Mouse (Mus musculus): ENCODE measurements around the gene Gnaq. TPM values are rescaled to one million over a fixed set of nuclear protein-coding genes. Genes with fewer than 3 reads are reported as not detected.
"Not testable (repeated sequence)": the region's sequence is repeated elsewhere in the genome, so short reads cannot be mapped to it uniquely, and the experiment has no call there.

The Gnaq gene
- polyA plus RNA-seq, 1 experiment from 2014 or later, result 5.3 TPM

- no peaks in the 10 kb centered on the region for H3K9me3 ChIP-seq (ENCODE audit: low read length)
- TF ChIP-seq EP300 (IDR thresholded peaks at IDR 0.05; ENCODE audit: low read depth) (no peak), CTCF (IDR thresholded peaks at IDR 0.05; ENCODE audit: low read depth) (no peak)
- DNase-seq (no peak), ATAC-seq (no peak)
- no peak overlapping the region for H3K27ac ChIP-seq (ENCODE audit: low read depth)
- H3K4me1 ChIP-seq (ENCODE audit: insufficient read depth), result no peaks in the 10 kb centered on the region; the same call in none of the 2 replicates
- no peak overlapping the region for H3K4me3 ChIP-seq (ENCODE audit: low read depth, low read length)
- H3K9ac ChIP-seq (replicated peaks), result no peak overlapping the region
- WGBS (ENCODE audit: insufficient replicate concordance), result 82% methylated on average over 4 of the region's 4 CpGs
- no peak overlapping the region for H3K4me2 ChIP-seq (ENCODE audit: low read depth, low read length)
- H3K27me3 ChIP-seq (ENCODE audit: insufficient read depth, low read length), result no peaks in the 10 kb centered on the region
- H3K36me3 ChIP-seq (replicated peaks; ENCODE audit: insufficient read depth, low read length), result no peaks in the 10 kb centered on the region
Observed at GRCm38 (mm10) chr19:16262340-16262739, 129.7 kb downstream of the Gnaq start.

- H3K9me3 ChIP-seq (ENCODE audit: low read length); H3K9ac ChIP-seq (replicated peaks); H3K4me2 ChIP-seq (ENCODE audit: low read depth, low read length); H3K36me3 ChIP-seq (replicated peaks; ENCODE audit: insufficient read depth, low read length); ATAC-seq; H3K27ac ChIP-seq (ENCODE audit: low read depth); H3K4me3 ChIP-seq (ENCODE audit: low read depth, low read length); DNase-seq; H3K27me3 ChIP-seq (ENCODE audit: insufficient read depth, low read length); H3K4me1 ChIP-seq (ENCODE audit: insufficient read depth): not testable (repeated sequence)
- WGBS (ENCODE audit: insufficient replicate concordance), result 91% methylated on average over 6 of the region's 16 CpGs
Observed at GRCm38 (mm10) chr19:16267362-16267761, 134.7 kb downstream of the Gnaq start.

GRCm38 (mm10) chr19:16270236-16270635 is 137.6 kb downstream of the Gnaq start:
- WGBS (ENCODE audit: insufficient replicate concordance), result 82% methylated on average over 6 of the region's 6 CpGs
- Histone ChIP-seq H3K4me2 (ENCODE audit: low read depth, low read length) (no peak overlapping the region), H3K9ac (replicated peaks) (no peak overlapping the region), H3K4me1 (ENCODE audit: insufficient read depth) (peaks cover 5% of the 10 kb centered on the region; the same call in 1 of the 2 replicates), H3K27ac (ENCODE audit: low read depth) (no peak overlapping the region), H3K27me3 (ENCODE audit: insufficient read depth, low read length) (no peaks in the 10 kb centered on the region), H3K36me3 (replicated peaks; ENCODE audit: insufficient read depth, low read length) (no peaks in the 10 kb centered on the region), H3K4me3 (ENCODE audit: low read depth, low read length) (no peak overlapping the region), H3K9me3 (ENCODE audit: low read length) (no peaks in the 10 kb centered on the region)
- DNase-seq (no peak), ATAC-seq (no peak)
- TF ChIP-seq EP300 (IDR thresholded peaks at IDR 0.05; ENCODE audit: low read depth), result no peak
- no peak for TF ChIP-seq CTCF (IDR thresholded peaks at IDR 0.05; ENCODE audit: low read depth)

- H3K36me3 ChIP-seq (replicated peaks; ENCODE audit: insufficient read depth, low read length), result no peaks in the 10 kb centered on the region
- ATAC-seq, result no peak
- no peak overlapping the region for H3K4me3 ChIP-seq (ENCODE audit: low read depth, low read length)
- H3K4me1 ChIP-seq (ENCODE audit: insufficient read depth), result peaks cover 5% of the 10 kb centered on the region; the same call in 1 of the 2 replicates
- H3K9me3 ChIP-seq (ENCODE audit: low read length), result no peaks in the 10 kb centered on the region
- no peak overlapping the region for H3K9ac ChIP-seq (replicated peaks)
- H3K27ac ChIP-seq (ENCODE audit: low read depth), result no peak overlapping the region
- DNase-seq, result no peak
- 76% methylated on average over 1 of the region's 1 CpGs for WGBS (ENCODE audit: insufficient replicate concordance)
- TF ChIP-seq CTCF (IDR thresholded peaks at IDR 0.05; ENCODE audit: low read depth) (no peak), EP300 (IDR thresholded peaks at IDR 0.05; ENCODE audit: low read depth) (no peak)
- no peaks in the 10 kb centered on the region for H3K27me3 ChIP-seq (ENCODE audit: insufficient read depth, low read length)
- H3K4me2 ChIP-seq (ENCODE audit: low read depth, low read length), result no peak overlapping the region
Observed at GRCm38 (mm10) chr19:16271002-16271401, 138.4 kb downstream of the Gnaq start.

- Histone ChIP-seq H3K4me3 (ENCODE audit: low read depth, low read length) (no peak overlapping the region), H3K4me2 (ENCODE audit: low read depth, low read length) (no peak overlapping the region), H3K9ac (replicated peaks) (no peak overlapping the region), H3K4me1 (ENCODE audit: insufficient read depth) (peaks cover 5% of the 10 kb centered on the region; the same call in 1 of the 2 replicates), H3K9me3 (ENCODE audit: low read length) (no peaks in the 10 kb centered on the region), H3K27ac (ENCODE audit: low read depth) (no peak overlapping the region), H3K27me3 (ENCODE audit: insufficient read depth, low read length) (no peaks in the 10 kb centered on the region), H3K36me3 (replicated peaks; ENCODE audit: insufficient read depth, low read length) (no peaks in the 10 kb centered on the region)
- WGBS (ENCODE audit: insufficient replicate concordance), result 57% methylated on average over 4 of the region's 4 CpGs
- TF ChIP-seq EP300 (IDR thresholded peaks at IDR 0.05; ENCODE audit: low read depth), result no peak
- TF ChIP-seq CTCF (IDR thresholded peaks at IDR 0.05; ENCODE audit: low read depth), result no peak
- ATAC-seq (no peak), DNase-seq (no peak)
Observed at GRCm38 (mm10) chr19:16273021-16273420, 140.4 kb downstream of the Gnaq start.

GRCm38 (mm10) chr19:16280231-16280630 is 147.6 kb downstream of the Gnaq start:
- no peaks in the 10 kb centered on the region for H3K27me3 ChIP-seq (ENCODE audit: insufficient read depth, low read length)
- H3K9me3 ChIP-seq (ENCODE audit: low read length), result no peaks in the 10 kb centered on the region
- DNase-seq (no peak), ATAC-seq (no peak)
- no peak overlapping the region for H3K4me3 ChIP-seq (ENCODE audit: low read depth, low read length)
- no peak overlapping the region for H3K9ac ChIP-seq (replicated peaks)
- TF ChIP-seq CTCF (IDR thresholded peaks at IDR 0.05; ENCODE audit: low read depth) (no peak), EP300 (IDR thresholded peaks at IDR 0.05; ENCODE audit: low read depth) (no peak)
- H3K27ac ChIP-seq (ENCODE audit: low read depth), result no peak overlapping the region
- no peaks in the 10 kb centered on the region for H3K36me3 ChIP-seq (replicated peaks; ENCODE audit: insufficient read depth, low read length)
- no peak overlapping the region for H3K4me2 ChIP-seq (ENCODE audit: low read depth, low read length)
- H3K4me1 ChIP-seq (ENCODE audit: insufficient read depth), result no peaks in the 10 kb centered on the region
- 72% methylated on average over 4 of the region's 4 CpGs for WGBS (ENCODE audit: insufficient replicate concordance)
